Mouse (Mus musculus) forebrain, embryonic 11.5 days (tissue): ENCODE data around the gene Sec61a2. TPM values are rescaled to one million over a fixed set of nuclear protein-coding genes. Genes with fewer than 3 reads are reported as not detected.
A peak's percentile ranks its signal among the peaks of the same experiment; 100 is the strongest.

ENCODE experiments used
- ATAC-seq: fragments of 200-750 bp; cut with Nextera tagmentation; replicated peaks from 2 replicates; pipeline ENCODE4 v1.8.0; 2017; ENCODE audit warnings: moderate TSS enrichment; ENCODE audit not compliant: low FRiP score
- DNase-seq: peaks from one replicate; pipeline ENCODE4 v3.0.0-alpha.2; 2017; ENCODE audit warnings: low spot score
- H3K27ac ChIP-seq: fragments of 300-500 bp; sonication (generic); 2 replicates; pipeline ENCODE4 v1.5.1; 2014; ENCODE audit warnings: low read depth, low read length
- H3K27me3 ChIP-seq: fragments of 300-500 bp; sonication (generic); 2 replicates; pipeline ENCODE4 v1.6.1; 2014; ENCODE audit warnings: mild to moderate bottlenecking, low read length, mixed read lengths; ENCODE audit not compliant: control insufficient read depth, insufficient read depth
- H3K36me3 ChIP-seq: fragments of 300-500 bp; sonication (generic); 2 replicates; pipeline ENCODE4 v1.6.1; 2014; ENCODE audit warnings: mild to moderate bottlenecking, low read length, moderate library complexity, mixed read lengths; ENCODE audit not compliant: control insufficient read depth, insufficient read depth
- H3K4me1 ChIP-seq: fragments of 300-500 bp; sonication (generic); replicated peaks from 2 replicates; pipeline ENCODE4 v1.6.1; 2014; ENCODE audit warnings: low read length, mixed read lengths; ENCODE audit not compliant: control insufficient read depth, insufficient read depth
- H3K4me2 ChIP-seq: fragments of 300-500 bp; sonication (generic); 2 replicates; pipeline ENCODE4 v1.6.1; 2014; ENCODE audit warnings: low read depth, mild to moderate bottlenecking, low read length, moderate library complexity, mixed read lengths; ENCODE audit not compliant: severe bottlenecking
- H3K4me3 ChIP-seq: fragments of 300-500 bp; sonication (generic); 2 replicates; pipeline ENCODE4 v1.5.1; 2014; ENCODE audit warnings: low read depth, low read length
- H3K9ac ChIP-seq: fragments of 300-500 bp; sonication (generic); 2 replicates; pipeline ENCODE4 v1.6.1; 2014; ENCODE audit warnings: low read length
- H3K9me3 ChIP-seq: fragments of 300-500 bp; sonication (generic); 2 replicates; pipeline ENCODE4 v1.6.1; 2016; ENCODE audit warnings: low read length, mixed read lengths; ENCODE audit not compliant: control insufficient read depth
- WGBS: fragments of 180-500 bp; shearing (Covaris S2); extraction: QIAGEN DNeasy Blood & Tissue Kit; methylation state at CpG from one replicate; pipeline ENCODE4 v1.1.7; 2014; 5-methylcytosine and 5-hydroxymethylcytosine counted together
- polyA plus RNA-seq: library from polyadenylated mRNA; unstranded; fragments of >200 nt; fragmentation: Nextera tagmentation; extraction: Ambion mirVana; gene quantifications from 2 replicates; pipeline ENCODE4 v1.2.1, GENCODE M21; 2014

Sec61a2 gene
- polyA plus RNA-seq, 1 experiment from 2014 or later = 88.3 TPM

GRCm38 (mm10) chr2:5867681-5868080, 27.6 kb downstream of the Sec61a2 start:
- H3K27me3 ChIP-seq = no peaks in the 10 kb centered on the region
- no peak for ATAC-seq
- DNase-seq = no peak
- no peaks in the 10 kb centered on the region for H3K9me3 ChIP-seq
- H3K36me3 ChIP-seq = peaks cover 2% of the 10 kb centered on the region
- H3K4me2 ChIP-seq = no peak overlapping the region
- H3K4me1 ChIP-seq = no peaks in the 10 kb centered on the region
- no peak overlapping the region for H3K9ac ChIP-seq
- H3K4me3 ChIP-seq = no peak overlapping the region
- WGBS = 85% methylated on average over 2 of the region's 2 CpGs
- no peak overlapping the region for H3K27ac ChIP-seq

DNA sequence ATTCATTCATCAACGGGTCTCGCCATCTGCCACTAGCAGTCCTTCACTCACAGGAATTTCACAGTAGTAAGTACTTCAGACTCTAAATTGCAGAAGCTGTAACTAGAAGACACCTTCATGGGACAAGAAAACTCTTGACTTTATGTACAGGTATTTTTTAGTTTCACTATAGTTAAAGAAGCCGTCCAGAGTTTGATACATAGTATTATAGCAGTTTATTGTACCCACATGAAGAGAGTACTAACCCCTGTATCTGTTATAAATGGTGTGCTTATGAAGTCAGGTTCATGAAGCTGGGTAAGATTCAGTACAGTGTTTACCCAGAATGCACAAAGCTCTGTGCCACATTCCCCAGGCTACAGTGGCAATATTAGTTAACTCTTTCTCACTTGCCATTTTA, 32.4 kb downstream of the Sec61a2 start, which contains the start of gene Gm13199:
Gene Gm13199, minus strand, starts transcription at position 101 of the 400 bp plus-strand sequence.
- no peaks in the 10 kb centered on the region for H3K4me1 ChIP-seq
- no peak within 1 kb of the TSS for H3K27ac ChIP-seq
- no peak within 1 kb of the TSS for H3K9ac ChIP-seq
- no peak within 1 kb of the TSS for H3K4me3 ChIP-seq
- WGBS = 93% methylated on average over 3 of the region's 3 CpGs
- ATAC-seq = no peak
- H3K9me3 ChIP-seq = no peaks in the 10 kb centered on the region
- no peak for DNase-seq
- H3K4me2 ChIP-seq = no peak within 1 kb of the TSS
- H3K36me3 ChIP-seq = no peaks in the 10 kb centered on the region; the same call in 1 of the 2 replicates
- H3K27me3 ChIP-seq = no peaks in the 10 kb centered on the region

DNA sequence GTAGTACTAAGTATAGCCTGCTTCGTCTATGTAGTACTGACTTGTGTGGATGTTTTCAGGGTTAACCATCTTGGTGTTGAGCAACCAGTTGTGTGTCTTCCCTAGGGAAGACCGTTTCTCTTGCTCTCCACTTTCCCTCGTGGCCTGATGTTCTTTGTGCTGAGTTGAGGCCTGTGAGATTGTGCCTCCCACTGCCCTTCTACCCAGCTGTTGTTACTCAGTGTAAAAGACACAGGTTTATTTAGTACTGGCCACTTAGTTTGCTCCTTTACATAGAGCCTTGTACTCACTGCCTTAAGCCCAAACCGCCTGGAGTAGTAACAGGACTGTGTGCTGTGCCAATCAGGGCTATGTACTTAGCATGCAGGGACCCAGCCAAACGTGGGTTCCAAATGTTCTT, 43.4 kb downstream of the Sec61a2 start:
- Histone ChIP-seq H3K27ac (no peak overlapping the region), H3K9ac (no peak overlapping the region), H3K4me3 (no peak overlapping the region), H3K36me3 (no peaks in the 10 kb centered on the region), H3K27me3 (no peaks in the 10 kb centered on the region), H3K9me3 (no peaks in the 10 kb centered on the region), H3K4me1 (no peaks in the 10 kb centered on the region), H3K4me2 (no peak overlapping the region)
- no peak for DNase-seq
- ATAC-seq = no peak
- WGBS = 89% methylated on average over 5 of the region's 5 CpGs

DNA sequence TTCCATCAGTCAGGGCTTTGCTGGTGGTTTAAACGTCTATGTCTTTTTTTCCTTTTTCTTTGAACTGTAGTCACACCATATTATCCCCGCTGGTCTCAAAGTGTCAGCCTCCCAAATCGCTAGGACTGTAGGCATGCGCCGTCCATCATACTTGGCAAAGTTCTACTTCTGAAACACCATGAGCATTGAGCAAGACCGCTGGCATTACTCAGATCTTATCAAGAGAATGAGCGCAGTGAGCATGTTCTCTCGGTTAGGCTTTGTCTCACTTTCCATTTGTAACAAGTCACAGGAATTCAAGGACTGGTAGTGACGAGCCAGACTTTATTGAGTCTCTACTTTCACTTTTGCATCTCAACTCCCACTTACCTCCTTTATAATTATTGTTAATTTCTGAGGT, 44.1 kb downstream of the Sec61a2 start:
- ATAC-seq = no peak
- WGBS = 93% methylated on average over 9 of the region's 9 CpGs

DNA sequence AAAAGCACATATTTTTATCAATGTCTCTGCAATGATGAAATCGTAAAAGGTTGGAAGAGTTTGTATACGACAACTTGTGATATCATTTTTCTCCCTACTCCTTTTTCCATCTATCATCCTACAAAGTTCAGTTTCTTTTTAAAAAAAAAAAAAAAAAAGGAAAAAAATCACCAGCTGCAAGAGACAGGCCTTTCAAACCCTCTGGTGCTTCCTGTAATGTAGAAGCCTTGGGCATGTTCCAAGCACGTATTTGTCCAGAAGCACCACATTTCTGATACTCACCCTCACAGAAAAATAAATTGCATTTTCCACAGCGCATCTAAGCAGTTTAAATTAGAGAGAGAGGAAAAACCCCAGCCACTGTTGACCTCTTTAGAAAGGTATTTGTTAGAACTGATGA, 49.4 kb downstream of the Sec61a2 start:
- Histone ChIP-seq H3K4me2 (peak overlapping the region; percentile 50), H3K27ac (no peak overlapping the region), H3K9me3 (no peaks in the 10 kb centered on the region), H3K4me1 (no peaks in the 10 kb centered on the region), H3K9ac (peak overlapping the region; percentile 77), H3K36me3 (no peaks in the 10 kb centered on the region; the same call in 1 of the 2 replicates), H3K4me3 (peak overlapping the region; percentile 79), H3K27me3 (no peaks in the 10 kb centered on the region)
- DNase-seq = no peak
- no peak for ATAC-seq
- WGBS = 45% methylated on average over 4 of the region's 4 CpGs

More for the DNA sequence above, 44.1 kb downstream of the Sec61a2 start:
- no peak overlapping the region for H3K4me2 ChIP-seq
- H3K9me3 ChIP-seq = no peaks in the 10 kb centered on the region
- no peak overlapping the region for H3K27ac ChIP-seq
- H3K4me1 ChIP-seq = no peaks in the 10 kb centered on the region
- H3K36me3 ChIP-seq = no peaks in the 10 kb centered on the region
- no peak for DNase-seq
- no peaks in the 10 kb centered on the region for H3K27me3 ChIP-seq
- H3K9ac ChIP-seq = no peak overlapping the region
- H3K4me3 ChIP-seq = no peak overlapping the region

- under 1% methylated on average over 53 of the region's 53 CpGs for WGBS
- Histone ChIP-seq H3K27me3 (no peaks in the 10 kb centered on the region), H3K36me3 (peaks cover 5% of the 10 kb centered on the region; the same call in 1 of the 2 replicates)
Measured at GRCm38 (mm10) chr2:5844873-5845631, 50.2 kb downstream of the Sec61a2 start, which contains the start of the genes Nudt5 and Cdc123. Nudt5 (plus strand) TSS chr2:5845019. Cdc123 (minus strand) TSS chr2:5845164.

GRCm38 (mm10) chr2:5844181-5844872, 50.9 kb downstream of the Sec61a2 start:
- WGBS = 4% methylated on average over 23 of the region's 23 CpGs

More at GRCm38 (mm10) chr2:5844873-5845631, 50.2 kb downstream of the Sec61a2 start, which contains the start of the genes Nudt5 and Cdc123:
- ATAC-seq (peak; percentile 95), DNase-seq (peak; percentile 90)
- Histone ChIP-seq H3K27ac (peak within 1 kb of the TSS; percentile 71), H3K9ac (peak within 1 kb of the TSS; percentile 77), H3K9me3 (no peaks in the 10 kb centered on the region), H3K4me3 (peak within 1 kb of the TSS; percentile 79), H3K4me1 (no peaks in the 10 kb centered on the region), H3K4me2 (peak within 1 kb of the TSS; percentile 65)

GRCm38 (mm10) chr2:5840815-5841214, 54.4 kb downstream of the Sec61a2 start:
- WGBS = 96% methylated on average over 11 of the region's 11 CpGs

More at GRCm38 (mm10) chr2:5844181-5844872, 50.9 kb downstream of the Sec61a2 start:
- Histone ChIP-seq H3K36me3 (peaks cover 12% of the 10 kb centered on the region), H3K27ac (peak overlapping the region; percentile 71), H3K4me2 (peak overlapping the region; percentile 65), H3K9me3 (no peaks in the 10 kb centered on the region), H3K4me3 (peak overlapping the region; percentile 79), H3K27me3 (no peaks in the 10 kb centered on the region), H3K4me1 (no peaks in the 10 kb centered on the region), H3K9ac (peak overlapping the region; percentile 77)
- DNase-seq (no peak), ATAC-seq (no peak)

More at GRCm38 (mm10) chr2:5840815-5841214, 54.4 kb downstream of the Sec61a2 start:
- peaks cover 15% of the 10 kb centered on the region for H3K36me3 ChIP-seq
- H3K9me3 ChIP-seq = no peaks in the 10 kb centered on the region
- no peak overlapping the region for H3K4me2 ChIP-seq
- ATAC-seq (no peak), DNase-seq (no peak)
- no peak overlapping the region for H3K9ac ChIP-seq
- H3K27me3 ChIP-seq = no peaks in the 10 kb centered on the region
- H3K4me1 ChIP-seq = no peaks in the 10 kb centered on the region
- no peak overlapping the region for H3K27ac ChIP-seq
- no peak overlapping the region for H3K4me3 ChIP-seq
